Mouse (Mus musculus): ENCODE data around the gene Kcng4. TPM values are rescaled to one million over a fixed set of nuclear protein-coding genes. Genes with fewer than 3 reads are reported as not detected.

Kcng4 gene
- total and polyA plus RNA-seq, 2 experiments from 2014 or later = 0.28 to 1.6 TPM

DNA sequence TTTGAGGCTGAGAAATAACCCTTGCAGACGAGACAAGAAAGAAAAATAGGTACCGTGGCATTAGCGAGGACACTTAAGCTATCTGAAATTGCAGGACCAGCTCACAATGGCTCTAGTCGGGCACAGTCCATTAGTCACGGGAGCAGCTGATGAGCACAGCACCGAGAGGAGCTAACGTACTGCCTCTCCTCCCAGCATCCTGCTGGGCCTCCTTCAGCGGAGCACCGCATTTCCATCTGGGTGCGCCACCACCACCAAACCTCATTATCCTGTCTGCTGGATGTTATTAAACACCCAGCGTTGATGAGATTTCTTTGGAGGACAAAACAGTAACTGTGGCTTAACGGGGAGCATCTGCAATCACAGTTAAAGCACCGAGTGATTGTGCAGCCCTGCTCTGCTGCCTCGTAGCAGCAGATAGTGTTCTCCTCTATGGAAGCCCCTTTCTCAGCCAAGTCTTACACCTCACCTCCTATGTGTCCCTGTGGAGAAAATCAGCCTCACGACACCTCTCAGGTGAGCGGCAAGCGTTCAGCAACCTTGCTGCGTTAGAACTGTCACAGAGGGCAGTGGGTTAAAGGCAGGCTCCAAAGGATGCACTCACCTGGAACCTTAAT is 9.6 kb upstream of the Kcng4 start:
- Histone ChIP-seq H3K27me3 (ENCODE audit: insufficient read depth, low read length) (no peaks in the 10 kb centered on the region), H3K4me2 (ENCODE audit: low read depth, low read length, poor library complexity, severe bottlenecking) (no peak overlapping the region), H3K9ac (replicated peaks; ENCODE audit: low read length, poor library complexity, severe bottlenecking) (no peak overlapping the region), H3K9me3 (ENCODE audit: low read length) (no peaks in the 10 kb centered on the region), H3K36me3 (ENCODE audit: insufficient read depth, low read length) (no peaks in the 10 kb centered on the region), H3K4me1 (ENCODE audit: insufficient read depth, low read length) (no peaks in the 10 kb centered on the region), H3K27ac (ENCODE audit: low read depth, low read length) (peak overlapping the region; percentile 43; the same call in 1 of the 2 replicates), H3K4me3 (ENCODE audit: low read depth, low read length) (no peak overlapping the region)
- 32% methylated on average over 18 of the region's 18 CpGs for WGBS
- ATAC-seq (ENCODE audit: low FRiP score) (no peak), DNase-seq (ENCODE audit: low spot score) (peak; percentile 66)
- no peak for TF ChIP-seq CTCF (IDR thresholded peaks at IDR 0.05)

DNA sequence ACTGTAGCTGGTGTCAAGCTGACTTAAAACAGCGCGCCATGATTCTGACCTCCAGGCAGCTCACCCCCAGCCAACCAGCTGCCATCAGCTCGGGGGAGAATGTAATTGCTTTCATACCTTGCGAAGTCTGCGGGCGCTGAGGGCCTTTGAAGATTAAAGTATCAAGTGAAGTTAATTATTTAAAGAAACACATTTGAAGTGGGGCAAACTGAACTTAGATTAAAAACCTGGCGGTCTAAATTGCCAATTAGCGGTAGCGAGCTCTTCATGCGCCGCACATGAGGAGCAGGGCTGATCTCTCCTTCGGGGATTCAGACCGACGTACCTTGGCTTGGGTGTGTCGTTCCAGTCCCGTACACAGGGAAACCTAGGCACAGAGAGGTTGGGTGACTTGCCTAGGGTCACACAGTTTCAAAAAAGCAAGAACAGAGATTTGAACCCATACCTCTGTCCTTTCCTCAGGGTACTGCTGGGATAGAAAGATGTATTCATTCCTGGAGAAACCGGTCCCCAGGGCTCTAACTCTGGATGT is 9.0 kb upstream of the Kcng4 start:
- no peaks in the 10 kb centered on the region for H3K4me1 ChIP-seq (ENCODE audit: insufficient read depth, low read length)
- H3K9me3 ChIP-seq (ENCODE audit: low read length) = no peaks in the 10 kb centered on the region
- no peak overlapping the region for H3K9ac ChIP-seq (replicated peaks; ENCODE audit: low read length, poor library complexity, severe bottlenecking)
- ATAC-seq (ENCODE audit: low FRiP score) = peak; percentile 49; the same call in 1 of the 2 replicates
- no peaks in the 10 kb centered on the region for H3K36me3 ChIP-seq (ENCODE audit: insufficient read depth, low read length)
- no peak overlapping the region for H3K4me2 ChIP-seq (ENCODE audit: low read depth, low read length, poor library complexity, severe bottlenecking)
- 0 out of 2 replicates have a peak overlapping the region, but pooled peaks have one; percentile 43 for H3K27ac ChIP-seq (ENCODE audit: low read depth, low read length)
- WGBS = 51% methylated on average over 17 of the region's 17 CpGs
- peak; percentile 55 for DNase-seq (ENCODE audit: low spot score)
- no peak for TF ChIP-seq CTCF (IDR thresholded peaks at IDR 0.05)
- no peak overlapping the region for H3K4me3 ChIP-seq (ENCODE audit: low read depth, low read length)
- no peaks in the 10 kb centered on the region for H3K27me3 ChIP-seq (ENCODE audit: insufficient read depth, low read length)

DNA sequence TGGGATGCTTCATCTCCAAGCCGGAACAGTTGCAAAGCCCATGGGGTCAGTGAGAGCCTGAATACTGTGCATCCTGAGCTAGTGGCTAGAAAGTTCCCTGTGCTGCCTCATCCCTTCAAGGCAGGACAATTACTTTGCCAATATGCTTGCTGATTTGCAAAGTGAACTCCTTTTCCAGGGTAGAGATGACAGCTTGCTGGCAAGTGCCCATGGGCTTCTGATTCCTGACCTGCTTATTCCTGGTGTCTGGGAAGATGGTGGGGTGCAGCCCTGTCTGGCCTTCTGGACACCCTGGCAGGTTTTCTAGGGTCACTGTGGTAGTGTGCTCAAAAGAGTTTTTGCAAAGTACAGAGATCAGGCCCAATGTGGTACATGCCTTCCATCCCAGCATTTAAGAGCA is 7.5 kb upstream of the Kcng4 start:
- DNase-seq (ENCODE audit: low spot score) (no peak), ATAC-seq (ENCODE audit: low FRiP score) (no peak)
- H3K4me2 ChIP-seq (ENCODE audit: low read depth, low read length, poor library complexity, severe bottlenecking) = no peak overlapping the region
- no peaks in the 10 kb centered on the region for H3K9me3 ChIP-seq (ENCODE audit: low read length)
- no peaks in the 10 kb centered on the region for H3K27me3 ChIP-seq (ENCODE audit: insufficient read depth, low read length)
- no peak overlapping the region for H3K9ac ChIP-seq (replicated peaks; ENCODE audit: low read length, poor library complexity, severe bottlenecking)
- no peak for TF ChIP-seq CTCF (IDR thresholded peaks at IDR 0.05)
- no peak overlapping the region for H3K4me3 ChIP-seq (ENCODE audit: low read depth, low read length)
- H3K27ac ChIP-seq (ENCODE audit: low read depth, low read length) = no peak overlapping the region
- 93% methylated on average over 1 of the region's 1 CpGs for WGBS
- no peaks in the 10 kb centered on the region for H3K36me3 ChIP-seq (ENCODE audit: insufficient read depth, low read length)
- H3K4me1 ChIP-seq (ENCODE audit: insufficient read depth, low read length) = no peaks in the 10 kb centered on the region

DNA sequence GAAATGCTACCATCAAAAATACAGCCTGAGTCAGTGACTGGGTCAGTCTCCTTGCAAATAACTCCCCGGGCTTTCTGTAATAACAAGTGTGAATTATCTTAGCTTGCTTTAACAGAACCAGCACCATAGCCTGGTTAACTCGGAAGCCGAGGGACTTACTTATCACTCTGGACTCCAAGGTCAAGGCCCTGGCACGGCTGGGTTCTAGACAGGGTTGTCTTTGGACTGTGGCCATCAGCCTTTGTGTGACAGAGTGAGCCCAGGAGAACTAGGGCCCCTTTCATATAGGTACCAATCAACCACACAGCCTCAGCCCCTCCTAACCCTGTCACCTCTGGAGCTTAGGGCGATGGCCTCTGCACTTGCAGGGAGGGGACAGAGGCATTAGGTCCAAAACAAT is 5.6 kb upstream of the Kcng4 start:
- 88% methylated on average over 5 of the region's 5 CpGs for WGBS
- Histone ChIP-seq H3K4me3 (ENCODE audit: low read depth, low read length) (no peak overlapping the region), H3K36me3 (ENCODE audit: insufficient read depth, low read length) (no peaks in the 10 kb centered on the region), H3K27me3 (ENCODE audit: insufficient read depth, low read length) (no peaks in the 10 kb centered on the region), H3K9me3 (ENCODE audit: low read length) (no peaks in the 10 kb centered on the region), H3K9ac (replicated peaks; ENCODE audit: low read length, poor library complexity, severe bottlenecking) (no peak overlapping the region), H3K4me2 (ENCODE audit: low read depth, low read length, poor library complexity, severe bottlenecking) (no peak overlapping the region), H3K27ac (ENCODE audit: low read depth, low read length) (no peak overlapping the region), H3K4me1 (ENCODE audit: insufficient read depth, low read length) (no peaks in the 10 kb centered on the region)
- no peak for TF ChIP-seq CTCF (IDR thresholded peaks at IDR 0.05)
- DNase-seq (ENCODE audit: low spot score) = no peak
- ATAC-seq (ENCODE audit: low FRiP score) = no peak

DNA sequence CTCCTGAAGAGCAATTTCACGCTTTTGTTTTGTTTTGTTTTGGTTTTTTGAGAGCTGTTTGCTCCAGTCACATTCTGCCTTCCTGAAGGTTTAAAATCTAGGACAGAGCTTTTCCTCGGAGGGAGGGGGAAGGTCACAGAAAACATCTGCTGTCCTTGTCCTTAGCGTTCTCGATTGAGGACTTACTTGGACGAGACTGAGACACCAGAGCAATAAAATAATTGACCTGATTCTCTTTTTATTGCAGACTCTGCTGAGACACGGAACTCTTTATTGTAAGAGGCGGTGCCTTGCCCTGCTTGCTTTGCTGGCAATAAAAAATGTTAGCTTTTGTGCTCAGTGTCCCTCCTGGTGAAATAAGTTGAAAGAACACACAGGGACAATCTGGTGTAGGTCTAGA is 4.3 kb upstream of the Kcng4 start:
- no peak for ATAC-seq (ENCODE audit: low FRiP score)

DNA sequence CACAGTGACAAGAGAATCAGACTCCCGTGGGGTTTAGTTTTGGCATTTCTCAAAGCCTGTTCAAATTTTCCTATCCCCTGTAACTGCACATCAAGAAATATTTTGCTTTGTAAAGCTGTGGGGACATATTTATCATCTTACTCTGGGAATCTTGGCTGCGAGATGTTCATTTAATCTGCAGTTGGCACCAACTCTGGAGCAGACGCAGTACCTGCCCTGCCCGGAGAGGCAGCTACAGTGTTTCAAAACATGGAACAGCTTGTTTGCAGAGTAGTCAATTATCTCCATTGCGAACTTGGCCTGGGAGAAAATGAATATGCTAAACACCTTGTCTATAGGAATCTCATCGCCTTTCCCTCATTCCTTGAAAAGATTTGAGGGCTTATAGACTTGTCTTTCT is 2.8 kb upstream of the Kcng4 start:
- no peak for TF ChIP-seq CTCF (IDR thresholded peaks at IDR 0.05)
- ATAC-seq (ENCODE audit: low FRiP score) (no peak), DNase-seq (ENCODE audit: low spot score) (peak; percentile 40)
- no peak overlapping the region for H3K27ac ChIP-seq (ENCODE audit: low read depth, low read length)
- H3K4me1 ChIP-seq (ENCODE audit: insufficient read depth, low read length) = no peaks in the 10 kb centered on the region
- H3K36me3 ChIP-seq (ENCODE audit: insufficient read depth, low read length) = no peaks in the 10 kb centered on the region
- no peak overlapping the region for H3K4me2 ChIP-seq (ENCODE audit: low read depth, low read length, poor library complexity, severe bottlenecking)
- no peak overlapping the region for H3K4me3 ChIP-seq (ENCODE audit: low read depth, low read length)
- no peak overlapping the region for H3K9ac ChIP-seq (replicated peaks; ENCODE audit: low read length, poor library complexity, severe bottlenecking)
- H3K9me3 ChIP-seq (ENCODE audit: low read length) = no peaks in the 10 kb centered on the region
- WGBS = 70% methylated on average over 6 of the region's 6 CpGs
- no peaks in the 10 kb centered on the region; the same call in 1 of the 2 replicates for H3K27me3 ChIP-seq (ENCODE audit: insufficient read depth, low read length)

More for the DNA sequence above, 4.3 kb upstream of the Kcng4 start:
- WGBS = 58% methylated on average over 7 of the region's 7 CpGs
- Histone ChIP-seq H3K9me3 (ENCODE audit: low read length) (no peaks in the 10 kb centered on the region), H3K36me3 (ENCODE audit: insufficient read depth, low read length) (no peaks in the 10 kb centered on the region), H3K27me3 (ENCODE audit: insufficient read depth, low read length) (no peaks in the 10 kb centered on the region), H3K4me2 (ENCODE audit: low read depth, low read length, poor library complexity, severe bottlenecking) (no peak overlapping the region), H3K27ac (ENCODE audit: low read depth, low read length) (no peak overlapping the region), H3K4me3 (ENCODE audit: low read depth, low read length) (no peak overlapping the region), H3K9ac (replicated peaks; ENCODE audit: low read length, poor library complexity, severe bottlenecking) (no peak overlapping the region), H3K4me1 (ENCODE audit: insufficient read depth, low read length) (no peaks in the 10 kb centered on the region)
- TF ChIP-seq CTCF (IDR thresholded peaks at IDR 0.05) = no peak
- no peak for DNase-seq (ENCODE audit: low spot score)

Data from midbrain, postnatal 0 days (tissue).